Mouse (Mus musculus) testis, adult 2 months (tissue): ENCODE measurements around the gene St13.

ENCODE experiments used
- CTCF ChIP-seq: fragments of 200-500 bp; IDR thresholded peaks from 2 replicates; pipeline ENCODE4 v1.5.1; 2012; ENCODE audit warnings: low read depth, mild to moderate bottlenecking, inconsistent platforms, low read length, moderate library complexity; ENCODE audit not compliant: control insufficient read depth, insufficient read depth, insufficient replicate concordance
- POLR2A ChIP-seq: fragments of 200-500 bp; IDR thresholded peaks from 2 replicates; pipeline ENCODE4 v1.6.1; 2012; ENCODE audit warnings: low read depth, mild to moderate bottlenecking, inconsistent platforms, low read length, moderate library complexity; ENCODE audit not compliant: control insufficient read depth

- TF ChIP-seq POLR2A: no peak
- TF ChIP-seq CTCF: no peak
Observed at GRCm38 (mm10) chr15:81405008-81405407, 5.1 kb upstream of the St13 start.
